Mouse (Mus musculus): ENCODE results near the gene Snhg11. TPM values are rescaled to one million over a fixed set of nuclear protein-coding genes. Genes with fewer than 3 reads are reported as not detected.

Snhg11 gene
- total and polyA plus RNA-seq, 3 experiments, result 0.06 TPM; not detected in 2

DNA sequence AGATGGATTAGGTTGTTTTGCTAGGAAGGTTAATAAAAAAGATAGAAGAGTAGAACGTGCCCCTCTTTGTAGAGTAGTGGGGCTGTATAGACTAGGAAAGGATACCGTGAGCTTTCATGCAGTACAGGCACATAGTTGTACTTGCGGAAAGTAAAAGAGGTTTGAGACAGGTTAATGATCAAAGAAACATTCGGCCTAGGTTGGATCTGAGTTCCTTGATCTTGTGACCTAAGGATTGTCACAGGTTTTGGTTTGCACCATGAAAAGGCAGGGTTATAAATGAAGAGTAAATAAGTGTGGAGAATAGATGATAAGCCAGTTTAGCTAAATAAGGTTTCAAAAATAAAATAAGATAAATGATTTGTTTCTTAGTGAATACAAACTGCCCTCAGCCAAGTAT lies 11.3 kb upstream of the Snhg11 start:
- Histone ChIP-seq H3K9ac (ENCODE audit: control insufficient read depth, low read depth, low read length, poor library complexity, severe bottlenecking) (no peak overlapping the region), H3K4me1 (ENCODE audit: control insufficient read depth in 1 of 2, insufficient read depth in 2 of 2, low read length in 2 of 2) (peaks cover 2 to 17% of the 10 kb centered on the region in 2 experiments; a peak in 3 of 4 replicates), H3K4me3 (ENCODE audit: control insufficient read depth in 1 of 2, insufficient read depth in 1 of 2, low read depth in 2 of 2, low read length in 2 of 2) (no peak overlapping the region), H3K36me3 (ENCODE audit: control insufficient read depth in 1 of 2, insufficient read depth in 2 of 2, low read length in 2 of 2) (peaks cover 10% of the 10 kb centered on the region in 2 experiments), H3K9me3 (replicated peaks; ENCODE audit: insufficient read depth, low read length) (no peaks in the 10 kb centered on the region), H3K27ac (ENCODE audit: control insufficient read depth, low read depth, low read length) (no peak overlapping the region), H3K79me2 (ENCODE audit: control insufficient read depth, insufficient read depth, low read length, poor library complexity) (peaks cover 22% of the 10 kb centered on the region), H3K27me3 (ENCODE audit: control insufficient read depth in 1 of 2, insufficient read depth in 2 of 2, low read length in 2 of 2) (no peaks in the 10 kb centered on the region)
- DNase-seq (ENCODE audit: low read depth, low spot score), result no peak
- TF ChIP-seq ETS1 (IDR thresholded peaks at IDR 0.05; ENCODE audit: low read depth, low read length) (no peak), MAFK (IDR thresholded peaks at IDR 0.05; ENCODE audit: borderline replicate concordance, low read depth, low read length) (no peak), CTCF (IDR thresholded peaks at IDR 0.05 in 2 of 3, conservative IDR thresholded peaks at IDR 0.05 in 1 of 3; ENCODE audit: control insufficient read depth in 1 of 3, insufficient read depth in 1 of 3, low read depth in 2 of 3, low read length in 3 of 3, poor library complexity in 1 of 3, severe bottlenecking in 1 of 3) (no peak), KAT2A (conservative IDR thresholded peaks at IDR 0.05; ENCODE audit: low read depth, low read length) (no peak)

- H3K27ac ChIP-seq (ENCODE audit: control insufficient read depth, low read depth, low read length), result no peak overlapping the region
- peaks cover 11% of the 10 kb centered on the region for H3K79me2 ChIP-seq (ENCODE audit: control insufficient read depth, insufficient read depth, low read length, poor library complexity)
- no peak overlapping the region for H3K9ac ChIP-seq (ENCODE audit: control insufficient read depth, low read depth, low read length, poor library complexity, severe bottlenecking)
- no peaks in the 10 kb centered on the region for H3K9me3 ChIP-seq (replicated peaks; ENCODE audit: insufficient read depth, low read length)
- H3K36me3 ChIP-seq (ENCODE audit: control insufficient read depth in 1 of 2, insufficient read depth in 2 of 2, low read length in 2 of 2), result no peaks in the 10 kb centered on the region; a peak in 2 of 4 replicates
- DNase-seq (ENCODE audit: low read depth, low spot score), result no peak
- H3K4me1 ChIP-seq (ENCODE audit: control insufficient read depth in 1 of 2, insufficient read depth in 2 of 2, low read length in 2 of 2), result peaks cover 2 to 6% of the 10 kb centered on the region in 2 experiments; a peak in 3 of 4 replicates
- H3K4me3 ChIP-seq (ENCODE audit: control insufficient read depth in 1 of 2, insufficient read depth in 1 of 2, low read depth in 2 of 2, low read length in 2 of 2), result no peak overlapping the region
- TF ChIP-seq TBP (IDR thresholded peaks at IDR 0.05; ENCODE audit: low read depth, low read length), result no peak
- no peak for TF ChIP-seq KAT2A (conservative IDR thresholded peaks at IDR 0.05; ENCODE audit: low read depth, low read length)
- TF ChIP-seq CHD1 (IDR thresholded peaks at IDR 0.05; ENCODE audit: low read depth, low read length), result no peak
- H3K27me3 ChIP-seq (ENCODE audit: control insufficient read depth in 1 of 2, insufficient read depth in 2 of 2, low read length in 2 of 2), result no peaks in the 10 kb centered on the region
Measured at GRCm38 (mm10) chr2:158365099-158365850, 10.2 kb upstream of the Snhg11 start.

DNA sequence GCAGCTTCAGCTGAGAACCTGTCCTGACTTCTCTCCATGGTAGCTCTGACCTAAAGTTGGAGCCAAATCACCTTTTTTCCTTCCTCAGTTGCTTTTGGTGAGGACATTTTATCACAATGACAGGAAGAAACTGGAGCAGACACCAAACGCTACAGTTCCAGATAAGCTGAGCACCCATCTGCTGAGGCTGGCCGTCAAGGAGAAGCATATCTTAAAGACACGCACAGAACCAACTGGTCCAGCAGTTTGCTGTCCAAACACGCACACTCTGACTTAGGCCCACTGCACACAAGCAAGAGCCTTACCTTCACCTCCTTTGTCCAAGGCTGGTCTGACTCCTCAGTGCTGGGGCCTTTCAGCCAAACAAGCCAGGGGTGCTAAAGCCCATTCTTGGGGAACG lies 7.8 kb upstream of the Snhg11 start:
- Histone ChIP-seq H3K9me3 (replicated peaks; ENCODE audit: insufficient read depth, low read length) (no peaks in the 10 kb centered on the region), H3K4me1 (ENCODE audit: control insufficient read depth in 1 of 2, insufficient read depth in 2 of 2, low read length in 2 of 2) (peaks cover 2 to 6% of the 10 kb centered on the region in 2 experiments; a peak in 2 of 4 replicates), H3K9ac (ENCODE audit: control insufficient read depth, low read depth, low read length, poor library complexity, severe bottlenecking) (no peak overlapping the region), H3K79me2 (ENCODE audit: control insufficient read depth, insufficient read depth, low read length, poor library complexity) (no peaks in the 10 kb centered on the region), H3K4me3 (ENCODE audit: control insufficient read depth in 1 of 2, insufficient read depth in 1 of 2, low read depth in 2 of 2, low read length in 2 of 2) (no peak overlapping the region), H3K27me3 (ENCODE audit: control insufficient read depth in 1 of 2, insufficient read depth in 2 of 2, low read length in 2 of 2) (no peaks in the 10 kb centered on the region), H3K27ac (ENCODE audit: control insufficient read depth, low read depth, low read length) (no peak overlapping the region), H3K36me3 (ENCODE audit: control insufficient read depth in 1 of 2, insufficient read depth in 2 of 2, low read length in 2 of 2) (peaks cover 0 to under 1% of the 10 kb centered on the region in 2 experiments; a peak in 2 of 4 replicates)
- TF ChIP-seq GATA1 (IDR thresholded peaks at IDR 0.05; ENCODE audit: low read depth, low read length) (peak; percentile 33; the same call in 1 of the 2 replicates), MAX (IDR thresholded peaks at IDR 0.05; ENCODE audit: low read length) (no peak), EP300 (IDR thresholded peaks at IDR 0.05; ENCODE audit: low read depth in 1 of 2, low read length in 2 of 2) (peak in 1 of 2 experiments; percentile 14; a peak in 1 of 4 replicates), TCF12 (IDR thresholded peaks at IDR 0.05; ENCODE audit: low read depth, low read length) (no peak)
- peak; percentile 37 for DNase-seq (ENCODE audit: low read depth, low spot score)
